Mouse (Mus musculus): ENCODE measurements at regions not wholly inside any gene's neighbourhood (a gene's known extent, or its start where the extent isn't known, plus 50 kb on each side); places are given as distances from the start of the nearest gene placed in this dataset.

GRCm38 (mm10) chr14:25317680-25318471 is 141.1 kb upstream of the Zmiz1 start:
- DNase-seq (ENCODE audit: low read depth, low spot score), result no peak
- no peaks in the 10 kb centered on the region for H3K9me3 ChIP-seq (replicated peaks; ENCODE audit: insufficient read depth, low read length)
- H3K36me3 ChIP-seq (ENCODE audit: control insufficient read depth in 1 of 2, insufficient read depth in 2 of 2, low read length in 2 of 2), result no peaks in the 10 kb centered on the region
- H3K27me3 ChIP-seq (ENCODE audit: control insufficient read depth in 1 of 2, insufficient read depth in 2 of 2, low read length in 2 of 2), result no peaks in the 10 kb centered on the region
- no peak overlapping the region for H3K9ac ChIP-seq (ENCODE audit: control insufficient read depth, low read depth, low read length, poor library complexity, severe bottlenecking)
- no peaks in the 10 kb centered on the region for H3K4me1 ChIP-seq (ENCODE audit: control insufficient read depth in 1 of 2, insufficient read depth in 2 of 2, low read length in 2 of 2)
- H3K27ac ChIP-seq (ENCODE audit: control insufficient read depth, low read depth, low read length), result no peak overlapping the region
- TF ChIP-seq POLR2A (IDR thresholded peaks at IDR 0.05; ENCODE audit: control insufficient read depth in 1 of 2, insufficient read depth in 1 of 2, low read depth in 1 of 2, low read length in 2 of 2, poor library complexity in 1 of 2) (no peak), CHD2 (IDR thresholded peaks at IDR 0.05; ENCODE audit: low read length) (no peak), NELFE (IDR thresholded peaks at IDR 0.05; ENCODE audit: low read depth, low read length) (no peak), TAL1 (IDR thresholded peaks at IDR 0.05; ENCODE audit: low read length) (no peak), GABPA (IDR thresholded peaks at IDR 0.05; ENCODE audit: low read depth, low read length) (no peak), UBTF (IDR thresholded peaks at IDR 0.05; ENCODE audit: borderline replicate concordance, insufficient read depth, low read depth, low read length) (no peak), MXI1 (IDR thresholded peaks at IDR 0.05; ENCODE audit: low read depth, low read length) (no peak), CHD1 (IDR thresholded peaks at IDR 0.05; ENCODE audit: low read depth, low read length) (no peak), USF2 (IDR thresholded peaks at IDR 0.05; ENCODE audit: borderline replicate concordance in 1 of 2, insufficient read depth in 1 of 2, low read depth in 1 of 2, low read length in 2 of 2) (no peak)
- no peaks in the 10 kb centered on the region for H3K79me2 ChIP-seq (ENCODE audit: control insufficient read depth, insufficient read depth, low read length, poor library complexity)
- no peak overlapping the region for H3K4me3 ChIP-seq (ENCODE audit: control insufficient read depth in 1 of 2, insufficient read depth in 1 of 2, low read depth in 2 of 2, low read length in 2 of 2)

DNA sequence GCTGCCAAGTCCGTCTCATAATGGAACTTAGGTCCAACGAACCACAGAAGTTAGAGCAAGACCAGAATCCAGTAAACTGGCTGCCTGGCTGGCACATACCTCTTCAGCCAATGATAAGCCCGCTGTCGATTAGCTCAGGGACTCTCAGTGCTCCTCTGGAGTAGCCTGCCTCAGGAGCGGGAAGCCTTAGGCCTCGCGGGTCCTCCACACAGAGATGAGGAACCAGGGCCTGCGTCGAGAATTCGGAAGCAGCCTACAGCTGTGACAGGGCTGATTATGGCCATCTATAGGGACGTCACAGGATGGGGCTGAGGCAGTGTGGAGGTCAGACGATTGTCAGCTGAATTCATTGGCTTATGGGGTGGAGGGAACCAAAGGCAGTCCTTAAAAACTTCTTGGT is 140.1 kb upstream of the Zmiz1 start:
- no peaks in the 10 kb centered on the region for H3K27me3 ChIP-seq (ENCODE audit: control insufficient read depth in 1 of 2, insufficient read depth in 2 of 2, low read length in 2 of 2)
- no peak overlapping the region for H3K9ac ChIP-seq (ENCODE audit: control insufficient read depth, low read depth, low read length, poor library complexity, severe bottlenecking)
- H3K4me1 ChIP-seq (ENCODE audit: control insufficient read depth in 1 of 2, insufficient read depth in 2 of 2, low read length in 2 of 2), result no peaks in the 10 kb centered on the region
- H3K79me2 ChIP-seq (ENCODE audit: control insufficient read depth, insufficient read depth, low read length, poor library complexity), result no peaks in the 10 kb centered on the region
- DNase-seq (ENCODE audit: low read depth, low spot score), result no peak
- H3K27ac ChIP-seq (ENCODE audit: control insufficient read depth, low read depth, low read length), result no peak overlapping the region
- H3K4me3 ChIP-seq (ENCODE audit: control insufficient read depth in 1 of 2, insufficient read depth in 1 of 2, low read depth in 2 of 2, low read length in 2 of 2), result no peak overlapping the region
- H3K9me3 ChIP-seq (replicated peaks; ENCODE audit: insufficient read depth, low read length), result no peaks in the 10 kb centered on the region
- H3K36me3 ChIP-seq (ENCODE audit: control insufficient read depth in 1 of 2, insufficient read depth in 2 of 2, low read length in 2 of 2), result no peaks in the 10 kb centered on the region
- no peak for TF ChIP-seq EP300 (IDR thresholded peaks at IDR 0.05; ENCODE audit: low read depth in 1 of 2, low read length in 2 of 2)
- no peak for TF ChIP-seq USF1 (IDR thresholded peaks at IDR 0.05; ENCODE audit: low read depth, low read length)
- no peak for TF ChIP-seq RAD21 (IDR thresholded peaks at IDR 0.05; ENCODE audit: low read depth, low read length)
- no peak for TF ChIP-seq TAL1 (IDR thresholded peaks at IDR 0.05; ENCODE audit: low read length)
- no peak for TF ChIP-seq MXI1 (IDR thresholded peaks at IDR 0.05; ENCODE audit: low read depth, low read length)
- TF ChIP-seq UBTF (IDR thresholded peaks at IDR 0.05; ENCODE audit: borderline replicate concordance, insufficient read depth, low read depth, low read length), result no peak
- no peak for TF ChIP-seq GATA1 (IDR thresholded peaks at IDR 0.05; ENCODE audit: low read depth, low read length)
- no peak for TF ChIP-seq MAX (IDR thresholded peaks at IDR 0.05; ENCODE audit: low read length)
- TF ChIP-seq SMC3 (IDR thresholded peaks at IDR 0.05; ENCODE audit: low read depth, low read length), result no peak
- TF ChIP-seq RCOR1 (IDR thresholded peaks at IDR 0.05; ENCODE audit: low read depth, low read length), result no peak
- no peak for TF ChIP-seq MAFK (IDR thresholded peaks at IDR 0.05; ENCODE audit: borderline replicate concordance, low read depth, low read length)
- no peak for TF ChIP-seq KAT2A (conservative IDR thresholded peaks at IDR 0.05; ENCODE audit: low read depth, low read length)
- no peak for TF ChIP-seq JUND (IDR thresholded peaks at IDR 0.05; ENCODE audit: low read depth, low read length)
- no peak for TF ChIP-seq ELF1 (IDR thresholded peaks at IDR 0.05; ENCODE audit: low read depth, low read length)
- no peak for TF ChIP-seq ETS1 (IDR thresholded peaks at IDR 0.05; ENCODE audit: low read depth, low read length)
